Mouse (Mus musculus): ENCODE data around the gene Cep295nl. TPM values are rescaled to one million over a fixed set of nuclear protein-coding genes. Genes with fewer than 3 reads are reported as not detected.
"Not testable (repeated sequence)": the region's sequence is repeated elsewhere in the genome, so short reads cannot be mapped to it uniquely, and the experiment has no call there.

Cep295nl gene
- polyA plus RNA-seq, 1 experiment = 1.4 TPM

DNA sequence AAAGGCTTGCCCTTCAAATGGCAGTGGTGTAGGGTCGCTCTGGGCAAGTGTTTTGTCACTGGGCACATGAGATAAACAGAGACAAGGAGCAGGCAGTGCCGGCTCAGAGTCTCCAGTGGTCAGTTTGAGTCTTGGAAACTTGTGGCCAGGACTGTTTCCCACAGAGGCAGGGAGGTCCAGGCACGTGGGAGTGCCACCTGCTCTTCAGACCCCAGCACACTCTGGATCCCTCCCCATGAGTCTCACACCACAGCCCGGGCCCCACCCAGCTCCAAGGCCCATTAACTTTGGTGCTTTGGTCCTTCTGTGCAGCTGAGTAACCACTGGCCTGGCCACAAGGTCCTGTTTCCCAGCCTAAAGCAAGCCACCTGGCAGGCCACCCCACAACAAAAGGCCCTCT lies 20.3 kb downstream of the Cep295nl start:
- peaks cover 73% of the 10 kb centered on the region for H3K79me2 ChIP-seq (ENCODE audit: control insufficient read depth, insufficient read depth)
- H3ac ChIP-seq (ENCODE audit: control insufficient read depth, insufficient read length, low read depth) = no peak overlapping the region
- H3K79me3 ChIP-seq (ENCODE audit: low read depth) = peaks cover 56% of the 10 kb centered on the region
- H3K36me3 ChIP-seq (ENCODE audit: control insufficient read depth, insufficient read depth) = peaks cover 74% of the 10 kb centered on the region
- TF ChIP-seq MAX (IDR thresholded peaks at IDR 0.05) (no peak), MYOG (IDR thresholded peaks at IDR 0.05; ENCODE audit: control insufficient read depth, extremely low read depth, insufficient read length) (no peak), CEBPB (IDR thresholded peaks at IDR 0.05; ENCODE audit: low read depth) (no peak), FOSL1 (IDR thresholded peaks at IDR 0.05; ENCODE audit: insufficient read depth, low read length, poor library complexity, severe bottlenecking) (no peak), USF1 (IDR thresholded peaks at IDR 0.05; ENCODE audit: low read depth) (peak; percentile 49), MYOD1 (IDR thresholded peaks at IDR 0.05; ENCODE audit: control insufficient read depth, insufficient read length, low read depth) (peak; percentile 85), CTCF (IDR thresholded peaks at IDR 0.05; ENCODE audit: control insufficient read depth, insufficient read depth, insufficient read length) (no peak)
- H3K27me3 ChIP-seq (ENCODE audit: control insufficient read depth, insufficient read depth, insufficient read length) = no peaks in the 10 kb centered on the region
- H3K4me3 ChIP-seq (ENCODE audit: insufficient read depth, poor library complexity, severe bottlenecking) = no peak overlapping the region

DNA sequence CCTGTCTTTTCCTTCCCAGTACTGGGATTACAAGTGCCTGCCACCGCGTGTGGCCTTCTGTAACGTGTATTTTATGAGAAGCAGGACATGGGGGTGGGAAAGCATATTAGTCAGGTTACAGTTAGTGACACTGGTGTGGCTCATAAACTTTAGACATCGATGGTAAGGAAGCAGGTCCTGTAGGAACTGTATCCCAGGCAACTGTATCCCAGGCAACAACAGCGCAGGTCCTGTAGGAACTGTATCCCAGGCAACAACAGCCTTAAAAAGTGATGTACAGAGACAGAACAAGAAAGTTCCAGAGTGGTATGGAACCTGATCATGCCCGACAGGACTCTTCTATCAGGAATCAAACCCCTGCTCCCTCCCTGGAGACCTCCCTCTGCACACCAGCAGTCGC lies 20.8 kb downstream of the Cep295nl start:
- H3ac ChIP-seq (ENCODE audit: control insufficient read depth, insufficient read length, low read depth) = no peak overlapping the region
- peaks cover 77% of the 10 kb centered on the region for H3K36me3 ChIP-seq (ENCODE audit: control insufficient read depth, insufficient read depth)
- H3K27me3 ChIP-seq (ENCODE audit: control insufficient read depth, insufficient read depth, insufficient read length) = no peaks in the 10 kb centered on the region
- H3K79me2 ChIP-seq (ENCODE audit: control insufficient read depth, insufficient read depth) = peaks cover 68% of the 10 kb centered on the region
- H3K79me3 ChIP-seq (ENCODE audit: low read depth) = peaks cover 53% of the 10 kb centered on the region
- H3K4me3 ChIP-seq (ENCODE audit: insufficient read depth, poor library complexity, severe bottlenecking) = no peak overlapping the region
- TF ChIP-seq MAX (IDR thresholded peaks at IDR 0.05) = no peak
- no peak for TF ChIP-seq MYOD1 (IDR thresholded peaks at IDR 0.05; ENCODE audit: control insufficient read depth, insufficient read length, low read depth)
- no peak for TF ChIP-seq CTCF (IDR thresholded peaks at IDR 0.05; ENCODE audit: control insufficient read depth, insufficient read depth, insufficient read length)
- no peak for TF ChIP-seq MYOG (IDR thresholded peaks at IDR 0.05; ENCODE audit: control insufficient read depth, extremely low read depth, insufficient read length)
- TF ChIP-seq CEBPB (IDR thresholded peaks at IDR 0.05; ENCODE audit: low read depth) = no peak
- no peak for TF ChIP-seq USF1 (IDR thresholded peaks at IDR 0.05; ENCODE audit: low read depth)
- TF ChIP-seq FOSL1 (IDR thresholded peaks at IDR 0.05; ENCODE audit: insufficient read depth, low read length, poor library complexity, severe bottlenecking) = no peak

- H3K4me3 ChIP-seq (ENCODE audit: insufficient read depth, poor library complexity, severe bottlenecking) = no peak overlapping the region
- no peaks in the 10 kb centered on the region for H3K27me3 ChIP-seq (ENCODE audit: control insufficient read depth, insufficient read depth, insufficient read length)
- peaks cover 31% of the 10 kb centered on the region for H3K79me3 ChIP-seq (ENCODE audit: low read depth)
- peak; percentile 35 for TF ChIP-seq CTCF (IDR thresholded peaks at IDR 0.05; ENCODE audit: control insufficient read depth, insufficient read depth, insufficient read length)
- no peak for TF ChIP-seq USF1 (IDR thresholded peaks at IDR 0.05; ENCODE audit: low read depth)
- peak; percentile 26 for TF ChIP-seq MAX (IDR thresholded peaks at IDR 0.05)
- no peak for TF ChIP-seq FOSL1 (IDR thresholded peaks at IDR 0.05; ENCODE audit: insufficient read depth, low read length, poor library complexity, severe bottlenecking)
- peaks cover 87% of the 10 kb centered on the region for H3K36me3 ChIP-seq (ENCODE audit: control insufficient read depth, insufficient read depth)
- peaks cover 40% of the 10 kb centered on the region for H3K79me2 ChIP-seq (ENCODE audit: control insufficient read depth, insufficient read depth)
- H3ac ChIP-seq (ENCODE audit: control insufficient read depth, insufficient read length, low read depth) = no peak overlapping the region
Measured at GRCm38 (mm10) chr11:118318678-118319077, 23.6 kb downstream of the Cep295nl start.

DNA sequence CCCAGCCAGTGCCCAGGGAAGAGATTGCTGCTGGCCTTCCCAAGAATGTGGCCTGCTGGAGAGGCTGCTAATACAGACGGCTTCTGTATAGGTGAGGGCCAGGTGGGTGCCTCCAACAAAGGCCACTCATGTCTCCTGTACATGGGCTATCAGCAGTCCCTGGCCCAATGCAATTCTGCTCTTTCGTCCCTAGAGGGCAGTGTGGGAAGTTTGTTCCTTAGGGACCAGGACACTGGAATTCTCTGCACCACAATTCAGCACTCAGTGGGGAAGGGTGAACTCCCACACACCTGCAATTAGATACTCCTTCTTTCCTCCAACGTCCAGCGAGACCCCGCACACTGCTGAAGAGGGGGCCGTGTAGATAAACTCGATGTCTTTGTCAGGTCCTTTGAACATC lies 25.2 kb downstream of the Cep295nl start:
- Histone ChIP-seq H3K79me3 (ENCODE audit: low read depth) (peaks cover 16% of the 10 kb centered on the region), H3K36me3 (ENCODE audit: control insufficient read depth, insufficient read depth) (peaks cover 94% of the 10 kb centered on the region), H3K4me3 (ENCODE audit: insufficient read depth, poor library complexity, severe bottlenecking) (no peak overlapping the region), H3K27me3 (ENCODE audit: control insufficient read depth, insufficient read depth, insufficient read length) (no peaks in the 10 kb centered on the region), H3K79me2 (ENCODE audit: control insufficient read depth, insufficient read depth) (peaks cover 24% of the 10 kb centered on the region), H3ac (ENCODE audit: control insufficient read depth, insufficient read length, low read depth) (no peak overlapping the region)
- TF ChIP-seq CEBPB (IDR thresholded peaks at IDR 0.05; ENCODE audit: low read depth) (no peak), CTCF (IDR thresholded peaks at IDR 0.05; ENCODE audit: control insufficient read depth, insufficient read depth, insufficient read length) (peak; percentile 71)

- peaks cover 11% of the 10 kb centered on the region for H3K79me3 ChIP-seq (ENCODE audit: low read depth)
- H3ac ChIP-seq (ENCODE audit: control insufficient read depth, insufficient read length, low read depth) = no peak overlapping the region
- H3K79me2 ChIP-seq (ENCODE audit: control insufficient read depth, insufficient read depth) = peaks cover 16% of the 10 kb centered on the region
- H3K4me3 ChIP-seq (ENCODE audit: insufficient read depth, poor library complexity, severe bottlenecking) = no peak overlapping the region
- H3K27me3 ChIP-seq (ENCODE audit: control insufficient read depth, insufficient read depth, insufficient read length) = no peaks in the 10 kb centered on the region
- TF ChIP-seq FOSL1 (IDR thresholded peaks at IDR 0.05; ENCODE audit: insufficient read depth, low read length, poor library complexity, severe bottlenecking) (no peak), MYOD1 (IDR thresholded peaks at IDR 0.05; ENCODE audit: control insufficient read depth, insufficient read length, low read depth) (no peak), USF1 (IDR thresholded peaks at IDR 0.05; ENCODE audit: low read depth) (no peak), MAX (IDR thresholded peaks at IDR 0.05) (no peak), MYOG (IDR thresholded peaks at IDR 0.05; ENCODE audit: control insufficient read depth, extremely low read depth, insufficient read length) (no peak), CTCF (IDR thresholded peaks at IDR 0.05; ENCODE audit: control insufficient read depth, insufficient read depth, insufficient read length) (no peak), CEBPB (IDR thresholded peaks at IDR 0.05; ENCODE audit: low read depth) (no peak)
- H3K36me3 ChIP-seq (ENCODE audit: control insufficient read depth, insufficient read depth) = peaks cover 97% of the 10 kb centered on the region
Measured at GRCm38 (mm10) chr11:118316231-118316806, 26.0 kb downstream of the Cep295nl start.

- Histone ChIP-seq H3K79me2 (ENCODE audit: control insufficient read depth, insufficient read depth) (no peaks in the 10 kb centered on the region), H3K27me3 (ENCODE audit: control insufficient read depth, insufficient read depth, insufficient read length) (no peaks in the 10 kb centered on the region), H3ac (ENCODE audit: control insufficient read depth, insufficient read length, low read depth) (no peak overlapping the region), H3K36me3 (ENCODE audit: control insufficient read depth, insufficient read depth) (peaks cover 95% of the 10 kb centered on the region), H3K4me3 (ENCODE audit: insufficient read depth, poor library complexity, severe bottlenecking) (no peak overlapping the region), H3K79me3 (ENCODE audit: low read depth) (no peaks in the 10 kb centered on the region)
- TF ChIP-seq CTCF (IDR thresholded peaks at IDR 0.05; ENCODE audit: control insufficient read depth, insufficient read depth, insufficient read length) = no peak
- TF ChIP-seq MYOD1 (IDR thresholded peaks at IDR 0.05; ENCODE audit: control insufficient read depth, insufficient read length, low read depth) = no peak
- no peak for TF ChIP-seq MYOG (IDR thresholded peaks at IDR 0.05; ENCODE audit: control insufficient read depth, extremely low read depth, insufficient read length)
- no peak for TF ChIP-seq MAX (IDR thresholded peaks at IDR 0.05)
- no peak for TF ChIP-seq USF1 (IDR thresholded peaks at IDR 0.05; ENCODE audit: low read depth)
- no peak for TF ChIP-seq FOSL1 (IDR thresholded peaks at IDR 0.05; ENCODE audit: insufficient read depth, low read length, poor library complexity, severe bottlenecking)
- no peak for TF ChIP-seq CEBPB (IDR thresholded peaks at IDR 0.05; ENCODE audit: low read depth)
Measured at GRCm38 (mm10) chr11:118312132-118312723, 30.1 kb downstream of the Cep295nl start.

- not testable (repeated sequence) for H3K79me3 ChIP-seq (ENCODE audit: low read depth)
Measured at GRCm38 (mm10) chr11:118307962-118308361, 34.3 kb downstream of the Cep295nl start.

DNA sequence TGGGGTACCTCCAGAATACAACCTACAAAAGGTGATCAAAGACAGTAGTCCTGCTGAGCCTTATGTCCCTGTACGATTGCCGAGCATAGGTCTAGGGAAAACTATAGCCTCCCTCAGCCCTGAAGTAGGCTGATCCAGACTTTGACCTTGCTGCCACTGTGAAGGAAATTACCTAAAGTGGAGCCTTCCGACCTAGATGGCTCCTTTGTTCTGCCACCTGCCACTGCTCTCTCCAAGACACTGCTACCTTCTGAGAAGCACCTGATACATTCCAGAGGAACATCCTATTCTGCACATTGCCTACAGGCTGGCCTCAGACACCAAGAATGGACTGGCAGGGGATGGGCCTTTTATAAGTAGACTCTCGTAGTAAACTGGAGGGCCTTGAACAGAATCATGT lies 38.3 kb downstream of the Cep295nl start:
- H3K36me3 ChIP-seq (ENCODE audit: control insufficient read depth, insufficient read depth) = peaks cover 89% of the 10 kb centered on the region
- not testable (repeated sequence) for H3K79me2 ChIP-seq (ENCODE audit: control insufficient read depth, insufficient read depth); H3K79me3 ChIP-seq (ENCODE audit: low read depth); H3K27me3 ChIP-seq (ENCODE audit: control insufficient read depth, insufficient read depth, insufficient read length); H3ac ChIP-seq (ENCODE audit: control insufficient read depth, insufficient read length, low read depth); H3K4me3 ChIP-seq (ENCODE audit: insufficient read depth, poor library complexity, severe bottlenecking)

More at GRCm38 (mm10) chr11:118307962-118308361, 34.3 kb downstream of the Cep295nl start:
- H3K27me3 ChIP-seq (ENCODE audit: control insufficient read depth, insufficient read depth, insufficient read length); H3ac ChIP-seq (ENCODE audit: control insufficient read depth, insufficient read length, low read depth); H3K4me3 ChIP-seq (ENCODE audit: insufficient read depth, poor library complexity, severe bottlenecking); H3K79me2 ChIP-seq (ENCODE audit: control insufficient read depth, insufficient read depth): not testable (repeated sequence)
- peaks cover 93% of the 10 kb centered on the region for H3K36me3 ChIP-seq (ENCODE audit: control insufficient read depth, insufficient read depth)
